Mouse (Mus musculus) cerebellum, adult 9-11 months (tissue): Measurements from ENCODE around the gene Lrif1.
"Not testable (repeated sequence)": the region's sequence is repeated elsewhere in the genome, so short reads cannot be mapped to it uniquely, and the experiment has no call there.

Source experiments
- DNase-seq: peaks from one replicate; pipeline ENCODE4 v3.0.0; 2022

Gene Lrif1

GRCm38 (mm10) chr3:106684830-106685229, at the start of gene Lrif1:
Gene Lrif1, plus strand, starts transcription at chr3:106684987.
- DNase-seq = peak; percentile 85

DNA sequence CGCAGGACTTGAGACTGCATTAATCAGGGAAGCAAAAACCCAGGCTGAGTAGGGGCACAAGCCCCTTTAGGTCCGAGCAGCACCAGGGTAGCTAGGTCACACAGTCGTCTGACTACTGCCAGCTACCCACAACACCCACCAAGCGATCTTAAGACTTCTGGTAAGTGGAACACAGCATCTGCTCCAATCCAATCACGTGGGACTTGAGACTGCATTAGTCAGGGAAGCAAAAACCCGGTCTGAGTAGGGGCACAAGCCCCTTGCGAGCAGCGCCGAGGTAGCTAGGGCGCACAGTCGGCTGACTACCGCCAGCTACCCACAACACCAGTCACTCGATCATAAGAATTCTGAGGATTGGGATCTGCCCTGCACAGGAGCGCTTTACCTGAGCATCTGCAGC, 12.0 kb upstream of the Lrif1 start:
- DNase-seq = not testable (repeated sequence)

- no peak for DNase-seq
Observed at GRCm38 (mm10) chr3:106685381-106685780, 594 bp downstream of the Lrif1 start.

GRCm38 (mm10) chr3:106721397-106722027, 36.7 kb downstream of the Lrif1 start:
- DNase-seq = peak; percentile 99

- peak; percentile 91 for DNase-seq
Observed at GRCm38 (mm10) chr3:106722028-106722945, 37.5 kb downstream of the Lrif1 start.

- no peak for DNase-seq
Observed at GRCm38 (mm10) chr3:106755898-106756297, 71.1 kb downstream of the Lrif1 start.

DNA sequence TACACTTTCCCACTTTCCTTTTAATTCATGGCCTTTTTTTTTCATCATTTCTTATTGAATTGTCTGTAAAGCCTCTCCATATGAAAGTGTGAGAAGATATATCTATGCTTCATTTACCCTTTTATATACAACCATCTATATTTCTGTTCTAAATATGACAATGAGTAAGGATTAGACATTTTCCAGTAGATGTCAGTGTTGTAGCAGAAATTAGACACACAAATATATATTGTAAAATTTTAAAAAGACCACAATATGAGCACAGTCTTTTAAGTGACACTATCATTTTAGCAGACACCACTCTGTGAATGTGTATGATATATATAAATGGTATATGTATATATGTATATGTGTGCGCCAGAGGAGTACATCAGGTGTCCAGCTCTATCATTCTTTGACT, 87.0 kb downstream of the Lrif1 start:
- no peak for DNase-seq

- DNase-seq = no peak
Observed at GRCm38 (mm10) chr3:106785130-106785529, 100.3 kb downstream of the Lrif1 start.
